Mouse (Mus musculus) MEL (cell line): ENCODE measurements around the gene Nkiras2.

Experiments used
- MAX ChIP-seq: IDR thresholded peaks from 2 replicates; pipeline ENCODE4 v1.6.1; 2011; ENCODE audit warnings: low read length, improper control_type of control experiment
- POLR2A ChIP-seq, 2 experiments: IDR thresholded peaks; 2 replicates each; pipeline ENCODE4 v1.6.1; 2011 to 2012; ENCODE audit warnings: low read length in 2 of 2, mild to moderate bottlenecking in 2 of 2, control low read depth in 1 of 2, improper control_type of control experiment in 1 of 2, low read depth in 1 of 2, moderate library complexity in 1 of 2; ENCODE audit not compliant: control insufficient read depth in 1 of 2, insufficient read depth in 1 of 2, poor library complexity in 1 of 2
- ZNF384 ChIP-seq: IDR thresholded peaks from 2 replicates; pipeline ENCODE4 v1.6.1; 2012; ENCODE audit warnings: low read depth, mild to moderate bottlenecking, inconsistent platforms, low read length, improper control_type of control experiment

- TF ChIP-seq ZNF384 = no peak
- no peak; the same call in 1 of the 2 replicates for TF ChIP-seq MAX
- TF ChIP-seq POLR2A (IDR thresholded peaks at IDR 0.05; ENCODE audit: control insufficient read depth in 1 of 2, insufficient read depth in 1 of 2, low read depth in 1 of 2, low read length in 2 of 2, poor library complexity in 1 of 2) = no peak
These were observed 9.0 kb downstream of the Nkiras2 start for GRCm38 (mm10) chr11:100628056-100628455.
